Mouse (Mus musculus): Measurements from ENCODE around the gene Spdef.

DNA sequence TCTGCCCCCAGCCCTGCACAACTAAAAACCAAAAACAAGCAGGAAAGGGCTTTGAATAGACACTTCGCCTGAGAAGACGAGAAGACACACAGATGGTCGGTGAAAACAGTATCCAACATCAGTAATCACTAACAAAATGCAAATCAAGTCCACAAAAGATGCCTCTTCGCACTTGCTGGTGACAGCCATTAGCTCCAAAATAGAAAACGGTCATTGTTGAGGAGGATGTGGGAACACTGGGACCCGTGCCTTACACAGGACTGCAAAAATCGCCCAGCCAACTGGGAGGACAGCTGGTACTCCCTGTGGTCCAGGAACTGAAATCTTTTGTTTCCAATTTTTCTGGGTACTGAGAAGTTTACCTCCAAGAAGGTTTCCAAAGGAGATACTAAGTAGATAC lies 54.8 kb downstream of the Spdef start:
- TF ChIP-seq CTCF (IDR thresholded peaks at IDR 0.05; ENCODE audit: control insufficient read depth, insufficient read depth, insufficient replicate concordance, low read depth, low read length) (no peak), POLR2A (IDR thresholded peaks at IDR 0.05; ENCODE audit: control insufficient read depth, low read depth, low read length) (no peak)
